Mouse (Mus musculus) E14TG2a.4 (cell line): ENCODE data around the gene Mme.

ENCODE experiments used
- H3K27me3 ChIP-seq: 2 replicates; pipeline ENCODE4 v1.6.1; 2014; ENCODE audit warnings: low read length, control low read depth; ENCODE audit not compliant: insufficient read depth
- H3K36me3 ChIP-seq: 2 replicates; pipeline ENCODE4 v1.6.1; 2014; ENCODE audit warnings: low read length, control low read depth; ENCODE audit not compliant: insufficient read depth
- H3K4me1 ChIP-seq: replicated peaks from 2 replicates; pipeline ENCODE4 v1.6.1; 2014; ENCODE audit warnings: low read depth, low read length, control low read depth
- H3K4me3 ChIP-seq: replicated peaks from 2 replicates; pipeline ENCODE4 v1.5.1; 2014; ENCODE audit warnings: mild to moderate bottlenecking, low read length
- H3K9me3 ChIP-seq: 2 replicates; pipeline ENCODE4 v1.6.1; 2014; ENCODE audit warnings: low read length, control low read depth
- CTCF ChIP-seq: conservative IDR thresholded peaks from 2 replicates; pipeline ENCODE4 v1.5.1; 2014; ENCODE audit warnings: low read length
- NANOG ChIP-seq: IDR thresholded peaks from 2 replicates; pipeline ENCODE4 v1.6.1; 2014; ENCODE audit warnings: borderline replicate concordance, low read length, mixed read lengths
- POU5F1 ChIP-seq: IDR thresholded peaks from 2 replicates; pipeline ENCODE4 v1.6.1; 2014; ENCODE audit warnings: low read length, borderline replicate concordance

The Mme gene

GRCm38 (mm10) chr3:63340546-63340945 lies 99.2 kb downstream of the Mme start:
- Histone ChIP-seq H3K27me3 (no peaks in the 10 kb centered on the region), H3K4me3 (no peak overlapping the region), H3K9me3 (no peaks in the 10 kb centered on the region; the same call in 1 of the 2 replicates), H3K36me3 (peaks cover 12% of the 10 kb centered on the region; the same call in 1 of the 2 replicates), H3K4me1 (no peaks in the 10 kb centered on the region)
- TF ChIP-seq CTCF: no peak
- no peak for TF ChIP-seq POU5F1
- no peak for TF ChIP-seq NANOG

- Histone ChIP-seq H3K4me1 (no peaks in the 10 kb centered on the region), H3K4me3 (no peak overlapping the region), H3K36me3 (peaks cover 15% of the 10 kb centered on the region; the same call in 1 of the 2 replicates), H3K27me3 (no peaks in the 10 kb centered on the region), H3K9me3 (no peaks in the 10 kb centered on the region; the same call in 1 of the 2 replicates)
- no peak for TF ChIP-seq POU5F1
- no peak for TF ChIP-seq CTCF
- no peak for TF ChIP-seq NANOG
These were observed 100.1 kb downstream of the Mme start for GRCm38 (mm10) chr3:63341481-63341880.

- TF ChIP-seq POU5F1: no peak
- no peak for TF ChIP-seq NANOG
- TF ChIP-seq CTCF: no peak
These were observed 103.7 kb downstream of the Mme start for GRCm38 (mm10) chr3:63344998-63345397.

GRCm38 (mm10) chr3:63348893-63349426 lies 107.6 kb downstream of the Mme start:
- Histone ChIP-seq H3K4me3 (no peak overlapping the region), H3K4me1 (no peaks in the 10 kb centered on the region), H3K36me3 (peaks cover 33% of the 10 kb centered on the region), H3K9me3 (no peaks in the 10 kb centered on the region), H3K27me3 (no peaks in the 10 kb centered on the region)
- no peak for TF ChIP-seq CTCF
- TF ChIP-seq POU5F1: no peak
- no peak for TF ChIP-seq NANOG

More at GRCm38 (mm10) chr3:63344998-63345397, 103.7 kb downstream of the Mme start:
- H3K27me3 ChIP-seq: no peaks in the 10 kb centered on the region
- no peak overlapping the region for H3K4me3 ChIP-seq
- no peaks in the 10 kb centered on the region for H3K4me1 ChIP-seq
- H3K36me3 ChIP-seq: peaks cover 40% of the 10 kb centered on the region
- H3K9me3 ChIP-seq: no peaks in the 10 kb centered on the region

GRCm38 (mm10) chr3:63350242-63350641 lies 108.9 kb downstream of the Mme start:
- Histone ChIP-seq H3K36me3 (peaks cover 29% of the 10 kb centered on the region), H3K9me3 (no peaks in the 10 kb centered on the region), H3K4me3 (no peak overlapping the region), H3K4me1 (no peaks in the 10 kb centered on the region), H3K27me3 (no peaks in the 10 kb centered on the region)
- TF ChIP-seq CTCF: no peak
- TF ChIP-seq NANOG: no peak
- no peak for TF ChIP-seq POU5F1

GRCm38 (mm10) chr3:63350704-63351103 lies 109.4 kb downstream of the Mme start:
- H3K36me3 ChIP-seq: peaks cover 26% of the 10 kb centered on the region
- TF ChIP-seq CTCF: no peak
- no peak for TF ChIP-seq POU5F1
- TF ChIP-seq NANOG: no peak
- no peaks in the 10 kb centered on the region for H3K9me3 ChIP-seq
- no peaks in the 10 kb centered on the region for H3K27me3 ChIP-seq
- H3K4me3 ChIP-seq: no peak overlapping the region
- no peaks in the 10 kb centered on the region for H3K4me1 ChIP-seq

GRCm38 (mm10) chr3:63351680-63352260 lies 110.4 kb downstream of the Mme start:
- Histone ChIP-seq H3K4me3 (no peak overlapping the region), H3K9me3 (no peaks in the 10 kb centered on the region), H3K4me1 (no peaks in the 10 kb centered on the region), H3K36me3 (peaks cover 24% of the 10 kb centered on the region), H3K27me3 (no peaks in the 10 kb centered on the region)
- TF ChIP-seq POU5F1: no peak
- no peak for TF ChIP-seq CTCF
- TF ChIP-seq NANOG: no peak

GRCm38 (mm10) chr3:63359512-63359911 lies 118.2 kb downstream of the Mme start:
- no peak overlapping the region for H3K4me3 ChIP-seq
- H3K4me1 ChIP-seq: no peaks in the 10 kb centered on the region
- no peaks in the 10 kb centered on the region; the same call in 1 of the 2 replicates for H3K36me3 ChIP-seq
- TF ChIP-seq POU5F1 (no peak), NANOG (no peak), CTCF (no peak)
- H3K27me3 ChIP-seq: no peaks in the 10 kb centered on the region
- H3K9me3 ChIP-seq: no peaks in the 10 kb centered on the region

GRCm38 (mm10) chr3:63384989-63385388 lies 143.7 kb downstream of the Mme start:
- Histone ChIP-seq H3K9me3 (no peaks in the 10 kb centered on the region), H3K36me3 (peaks cover 8% of the 10 kb centered on the region), H3K4me3 (no peak overlapping the region), H3K4me1 (no peaks in the 10 kb centered on the region), H3K27me3 (no peaks in the 10 kb centered on the region)
- no peak for TF ChIP-seq POU5F1
- TF ChIP-seq CTCF: no peak
- no peak for TF ChIP-seq NANOG
